Mouse (Mus musculus): ENCODE data around the gene Olfr222. TPM values are rescaled to one million over a fixed set of nuclear protein-coding genes. Genes with fewer than 3 reads are reported as not detected.

Olfr222 gene
- polyA plus RNA-seq, 1 experiment from 2014 or later, result not detected

GRCm38 (mm10) chr11:59596950-59597349 lies 20.9 kb upstream of the Olfr222 start:
- WGBS, result 91% methylated on average over 8 of the region's 8 CpGs
- Histone ChIP-seq H3K9ac (ENCODE audit: low read length) (no peak overlapping the region), H3K9me3 (ENCODE audit: control insufficient read depth, low read length) (no peaks in the 10 kb centered on the region), H3K36me3 (ENCODE audit: control insufficient read depth, insufficient read depth, low read length) (no peaks in the 10 kb centered on the region), H3K4me1 (ENCODE audit: control insufficient read depth, insufficient read depth, low read length) (no peaks in the 10 kb centered on the region), H3K27ac (ENCODE audit: low read depth, low read length) (no peak overlapping the region), H3K4me3 (ENCODE audit: low read depth, low read length) (no peak overlapping the region), H3K4me2 (ENCODE audit: low read depth) (no peak overlapping the region), H3K27me3 (ENCODE audit: control insufficient read depth, insufficient read depth, low read length) (no peaks in the 10 kb centered on the region)
- no peak for ATAC-seq (ENCODE audit: insufficient read depth, low FRiP score, low TSS enrichment)
- no peak for DNase-seq (ENCODE audit: low spot score)

- H3K9ac ChIP-seq (ENCODE audit: low read length), result no peak overlapping the region
- H3K27me3 ChIP-seq (ENCODE audit: control insufficient read depth, insufficient read depth, low read length), result no peaks in the 10 kb centered on the region
- DNase-seq (ENCODE audit: low spot score) (no peak), ATAC-seq (ENCODE audit: insufficient read depth, low FRiP score, low TSS enrichment) (no peak)
- H3K4me2 ChIP-seq (ENCODE audit: low read depth), result no peak overlapping the region
- WGBS, result 53% methylated on average over 4 of the region's 4 CpGs
- no peaks in the 10 kb centered on the region for H3K36me3 ChIP-seq (ENCODE audit: control insufficient read depth, insufficient read depth, low read length)
- no peak overlapping the region for H3K4me3 ChIP-seq (ENCODE audit: low read depth, low read length)
- H3K27ac ChIP-seq (ENCODE audit: low read depth, low read length), result no peak overlapping the region
- no peaks in the 10 kb centered on the region for H3K4me1 ChIP-seq (ENCODE audit: control insufficient read depth, insufficient read depth, low read length)
- H3K9me3 ChIP-seq (ENCODE audit: control insufficient read depth, low read length), result no peaks in the 10 kb centered on the region
Measured at GRCm38 (mm10) chr11:59596091-59596490, 20.1 kb upstream of the Olfr222 start.

GRCm38 (mm10) chr11:59593189-59593588 lies 17.2 kb upstream of the Olfr222 start, which contains the start of gene Olfr223:
Olfr223 (minus strand) TSS chr11:59593289.
- ATAC-seq (ENCODE audit: insufficient read depth, low FRiP score, low TSS enrichment), result no peak
- Histone ChIP-seq H3K27ac (ENCODE audit: low read depth, low read length) (no peak within 1 kb of the TSS), H3K4me3 (ENCODE audit: low read depth, low read length) (no peak within 1 kb of the TSS), H3K4me2 (ENCODE audit: low read depth) (no peak within 1 kb of the TSS), H3K27me3 (ENCODE audit: control insufficient read depth, insufficient read depth, low read length) (no peaks in the 10 kb centered on the region), H3K9ac (ENCODE audit: low read length) (no peak within 1 kb of the TSS), H3K4me1 (ENCODE audit: control insufficient read depth, insufficient read depth, low read length) (no peaks in the 10 kb centered on the region), H3K9me3 (ENCODE audit: control insufficient read depth, low read length) (no peaks in the 10 kb centered on the region), H3K36me3 (ENCODE audit: control insufficient read depth, insufficient read depth, low read length) (no peaks in the 10 kb centered on the region)
- DNase-seq (ENCODE audit: low spot score), result no peak
- WGBS, result 87% methylated on average over 6 of the region's 6 CpGs

GRCm38 (mm10) chr11:59589496-59589895 lies 13.5 kb upstream of the Olfr222 start:
- DNase-seq (ENCODE audit: low spot score), result peak; percentile 26
- no peak overlapping the region for H3K27ac ChIP-seq (ENCODE audit: low read depth, low read length)
- H3K4me2 ChIP-seq (ENCODE audit: low read depth), result no peak overlapping the region
- H3K27me3 ChIP-seq (ENCODE audit: control insufficient read depth, insufficient read depth, low read length), result no peaks in the 10 kb centered on the region
- H3K9ac ChIP-seq (ENCODE audit: low read length), result no peak overlapping the region
- WGBS, result 83% methylated on average over 8 of the region's 8 CpGs
- ATAC-seq (ENCODE audit: insufficient read depth, low FRiP score, low TSS enrichment), result no peak
- no peaks in the 10 kb centered on the region for H3K36me3 ChIP-seq (ENCODE audit: control insufficient read depth, insufficient read depth, low read length)
- no peak overlapping the region for H3K4me3 ChIP-seq (ENCODE audit: low read depth, low read length)
- no peaks in the 10 kb centered on the region for H3K4me1 ChIP-seq (ENCODE audit: control insufficient read depth, insufficient read depth, low read length)
- no peaks in the 10 kb centered on the region for H3K9me3 ChIP-seq (ENCODE audit: control insufficient read depth, low read length)

- ATAC-seq (ENCODE audit: insufficient read depth, low FRiP score, low TSS enrichment), result no peak
- no peak overlapping the region for H3K9ac ChIP-seq (ENCODE audit: low read length)
- H3K27ac ChIP-seq (ENCODE audit: low read depth, low read length), result no peak overlapping the region
- H3K4me1 ChIP-seq (ENCODE audit: control insufficient read depth, insufficient read depth, low read length), result no peaks in the 10 kb centered on the region
- no peaks in the 10 kb centered on the region for H3K36me3 ChIP-seq (ENCODE audit: control insufficient read depth, insufficient read depth, low read length)
- H3K9me3 ChIP-seq (ENCODE audit: control insufficient read depth, low read length), result no peaks in the 10 kb centered on the region
- DNase-seq (ENCODE audit: low spot score), result peak; percentile 25
- no peaks in the 10 kb centered on the region for H3K27me3 ChIP-seq (ENCODE audit: control insufficient read depth, insufficient read depth, low read length)
- H3K4me2 ChIP-seq (ENCODE audit: low read depth), result no peak overlapping the region
- WGBS, result 34% methylated on average over 6 of the region's 6 CpGs
- no peak overlapping the region for H3K4me3 ChIP-seq (ENCODE audit: low read depth, low read length)
Measured at GRCm38 (mm10) chr11:59584539-59584938, 8.5 kb upstream of the Olfr222 start.

GRCm38 (mm10) chr11:59575726-59576125 lies 309 bp downstream of the Olfr222 start:
- Histone ChIP-seq H3K4me3 (ENCODE audit: low read depth, low read length) (no peak overlapping the region), H3K27me3 (ENCODE audit: control insufficient read depth, insufficient read depth, low read length) (no peaks in the 10 kb centered on the region), H3K4me1 (ENCODE audit: control insufficient read depth, insufficient read depth, low read length) (no peaks in the 10 kb centered on the region), H3K9me3 (ENCODE audit: control insufficient read depth, low read length) (no peaks in the 10 kb centered on the region), H3K9ac (ENCODE audit: low read length) (no peak overlapping the region), H3K36me3 (ENCODE audit: control insufficient read depth, insufficient read depth, low read length) (no peaks in the 10 kb centered on the region), H3K27ac (ENCODE audit: low read depth, low read length) (no peak overlapping the region), H3K4me2 (ENCODE audit: low read depth) (no peak overlapping the region)
- WGBS, result 60% methylated on average over 9 of the region's 9 CpGs
- no peak for DNase-seq (ENCODE audit: low spot score)
- no peak for ATAC-seq (ENCODE audit: insufficient read depth, low FRiP score, low TSS enrichment)

GRCm38 (mm10) chr11:59569306-59569705 lies 6.7 kb downstream of the Olfr222 start:
- no peaks in the 10 kb centered on the region for H3K36me3 ChIP-seq (ENCODE audit: control insufficient read depth, insufficient read depth, low read length)
- H3K9me3 ChIP-seq (ENCODE audit: control insufficient read depth, low read length), result no peaks in the 10 kb centered on the region
- DNase-seq (ENCODE audit: low spot score), result no peak
- H3K4me3 ChIP-seq (ENCODE audit: low read depth, low read length), result no peak overlapping the region
- 71% methylated on average over 3 of the region's 3 CpGs for WGBS
- H3K27me3 ChIP-seq (ENCODE audit: control insufficient read depth, insufficient read depth, low read length), result no peaks in the 10 kb centered on the region
- ATAC-seq (ENCODE audit: insufficient read depth, low FRiP score, low TSS enrichment), result no peak
- no peak overlapping the region for H3K27ac ChIP-seq (ENCODE audit: low read depth, low read length)
- H3K4me2 ChIP-seq (ENCODE audit: low read depth), result no peak overlapping the region
- no peak overlapping the region for H3K9ac ChIP-seq (ENCODE audit: low read length)
- H3K4me1 ChIP-seq (ENCODE audit: control insufficient read depth, insufficient read depth, low read length), result no peaks in the 10 kb centered on the region

GRCm38 (mm10) chr11:59562837-59563236 lies 13.2 kb downstream of the Olfr222 start:
- ATAC-seq (ENCODE audit: insufficient read depth, low FRiP score, low TSS enrichment) (no peak), DNase-seq (ENCODE audit: low spot score) (no peak)
- H3K9ac ChIP-seq (ENCODE audit: low read length), result no peak overlapping the region
- H3K9me3 ChIP-seq (ENCODE audit: control insufficient read depth, low read length), result no peaks in the 10 kb centered on the region
- no peak overlapping the region for H3K4me3 ChIP-seq (ENCODE audit: low read depth, low read length)
- H3K36me3 ChIP-seq (ENCODE audit: control insufficient read depth, insufficient read depth, low read length), result no peaks in the 10 kb centered on the region
- H3K4me1 ChIP-seq (ENCODE audit: control insufficient read depth, insufficient read depth, low read length), result no peaks in the 10 kb centered on the region
- 89% methylated on average over 9 of the region's 9 CpGs for WGBS
- no peak overlapping the region for H3K4me2 ChIP-seq (ENCODE audit: low read depth)
- no peaks in the 10 kb centered on the region for H3K27me3 ChIP-seq (ENCODE audit: control insufficient read depth, insufficient read depth, low read length)
- H3K27ac ChIP-seq (ENCODE audit: low read depth, low read length), result no peak overlapping the region

GRCm38 (mm10) chr11:59562336-59562735 lies 13.7 kb downstream of the Olfr222 start:
- H3K4me2 ChIP-seq (ENCODE audit: low read depth), result no peak overlapping the region
- H3K9me3 ChIP-seq (ENCODE audit: control insufficient read depth, low read length), result no peaks in the 10 kb centered on the region
- DNase-seq (ENCODE audit: low spot score) (no peak), ATAC-seq (ENCODE audit: insufficient read depth, low FRiP score, low TSS enrichment) (no peak)
- no peaks in the 10 kb centered on the region for H3K27me3 ChIP-seq (ENCODE audit: control insufficient read depth, insufficient read depth, low read length)
- no peak overlapping the region for H3K9ac ChIP-seq (ENCODE audit: low read length)
- H3K4me3 ChIP-seq (ENCODE audit: low read depth, low read length), result no peak overlapping the region
- H3K27ac ChIP-seq (ENCODE audit: low read depth, low read length), result no peak overlapping the region
- H3K36me3 ChIP-seq (ENCODE audit: control insufficient read depth, insufficient read depth, low read length), result no peaks in the 10 kb centered on the region
- no peaks in the 10 kb centered on the region for H3K4me1 ChIP-seq (ENCODE audit: control insufficient read depth, insufficient read depth, low read length)
- WGBS, result 92% methylated on average over 4 of the region's 4 CpGs
